Mouse (Mus musculus) brain, embryonic 14.5 days (tissue): ENCODE measurements at regions not wholly inside any gene's neighbourhood (a gene's known extent, or its start where the extent isn't known, plus 50 kb on each side); places are given as distances from the start of the nearest gene placed in this dataset.

Experiments
- DNase-seq: peaks from one replicate; pipeline ENCODE4 v3.0.0-alpha.2; 2011; ENCODE audit warnings: low read depth
- CTCF ChIP-seq: fragments of 200-500 bp; IDR thresholded peaks from 2 replicates; pipeline ENCODE4 v1.5.1; 2012; ENCODE audit warnings: inconsistent platforms, mild to moderate bottlenecking, moderate library complexity, borderline replicate concordance; ENCODE audit not compliant: insufficient read depth, insufficient read length; ENCODE audit errors: extremely low read depth
- POLR2A ChIP-seq: fragments of 200-500 bp; IDR thresholded peaks from 2 replicates; pipeline ENCODE4 v1.6.1; 2012; ENCODE audit warnings: mild to moderate bottlenecking, inconsistent platforms, borderline replicate concordance; ENCODE audit not compliant: poor library complexity, insufficient read depth, insufficient read length, severe bottlenecking; ENCODE audit errors: extremely low read depth

- DNase-seq: no peak
- TF ChIP-seq CTCF (no peak), POLR2A (no peak)
Observed at GRCm38 (mm10) chrX:99415701-99416100, 55.4 kb downstream of the Pja1 start.

GRCm38 (mm10) chrX:99410942-99411341 is 60.1 kb downstream of the Pja1 start:
- no peak for DNase-seq
- TF ChIP-seq CTCF (no peak), POLR2A (no peak)

- TF ChIP-seq POLR2A: no peak
- no peak for TF ChIP-seq CTCF
- DNase-seq: no peak
Observed at GRCm38 (mm10) chrX:99409858-99410257, 61.2 kb downstream of the Pja1 start.

- no peak for DNase-seq
- TF ChIP-seq CTCF: no peak
- TF ChIP-seq POLR2A: no peak
Observed at GRCm38 (mm10) chrX:99409331-99409730, 61.7 kb downstream of the Pja1 start.

- no peak for TF ChIP-seq POLR2A
- no peak for TF ChIP-seq CTCF
- DNase-seq: no peak
Observed at GRCm38 (mm10) chrX:99408804-99409203, 62.3 kb downstream of the Pja1 start.

- TF ChIP-seq POLR2A (no peak), CTCF (no peak)
- no peak for DNase-seq
Observed at GRCm38 (mm10) chrX:99405843-99406242, 65.2 kb downstream of the Pja1 start.

GRCm38 (mm10) chrX:99403521-99404149 is 67.4 kb downstream of the Pja1 start:
- TF ChIP-seq POLR2A (no peak), CTCF (no peak)
- DNase-seq: no peak

GRCm38 (mm10) chrX:99402841-99403520 is 68.1 kb downstream of the Pja1 start:
- DNase-seq: no peak

GRCm38 (mm10) chrX:99397344-99397743 is 73.7 kb downstream of the Pja1 start:
- TF ChIP-seq POLR2A: no peak
- TF ChIP-seq CTCF: no peak
- peak; percentile 59 for DNase-seq

More at GRCm38 (mm10) chrX:99402841-99403520, 68.1 kb downstream of the Pja1 start:
- TF ChIP-seq POLR2A: no peak
- peak; percentile 68 for TF ChIP-seq CTCF

GRCm38 (mm10) chrX:99396180-99396579 is 74.9 kb downstream of the Pja1 start:
- no peak for DNase-seq
- TF ChIP-seq CTCF (no peak), POLR2A (no peak)

- no peak for TF ChIP-seq POLR2A
- TF ChIP-seq CTCF: no peak
Observed at GRCm38 (mm10) chrX:99395067-99395466, 76.0 kb downstream of the Pja1 start.

GRCm38 (mm10) chrX:99391628-99392027 is 79.4 kb downstream of the Pja1 start:
- TF ChIP-seq CTCF: no peak
- TF ChIP-seq POLR2A: no peak
- DNase-seq: peak; percentile 47

More at GRCm38 (mm10) chrX:99395067-99395466, 76.0 kb downstream of the Pja1 start:
- no peak for DNase-seq
